In the genomic region with DNA sequence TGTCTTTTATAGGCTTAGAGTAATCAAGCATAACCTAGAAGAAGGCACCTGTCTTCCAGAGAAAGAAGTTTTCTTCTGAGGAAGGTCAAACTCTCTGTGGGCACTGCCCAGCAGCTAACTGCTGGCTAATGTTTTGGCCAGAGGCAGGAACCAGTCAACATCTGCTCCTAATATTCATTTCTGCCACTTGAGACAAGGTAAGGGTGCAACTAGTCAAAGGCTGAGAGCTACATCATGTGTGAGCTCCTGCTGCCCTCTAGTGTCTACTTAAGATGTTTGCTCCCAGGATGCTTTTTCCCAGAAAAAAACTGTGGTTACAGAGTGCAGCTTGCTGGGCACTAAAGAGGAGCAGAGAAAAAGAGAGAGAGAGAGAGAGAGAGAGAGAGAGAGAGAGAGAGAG, we compare ENCODE assay signal across 10 mouse cellular contexts. TPM values are rescaled to one million over a fixed set of nuclear protein-coding genes. Genes with fewer than 3 reads are reported as not detected.
A peak's percentile ranks its signal among the peaks of the same experiment; 100 is the strongest.
DNase-seq lines count a peak whose midpoint lies in the region; ATAC-seq and TF ChIP-seq lines count a peak whose summit lies in the region.
"Had no signal": no experiment of that assay in that cellular context is flagged by ENCODE, and none has a peak within 500 bp of the region (broad histone marks: within the 10 kb centered on the region; RNA-seq: fewer than 3 reads in every experiment).

No protein-coding gene starts in this region.

- no peaks in the 10 kb centered on the region for H3K4me1 ChIP-seq in liver, embryonic 14.5 days (replicated peaks; ENCODE audit: control insufficient read depth in 2 of 2, insufficient read depth in 2 of 2, low read length in 1 of 2)
- no peaks in the 10 kb centered on the region for H3K4me1 ChIP-seq in liver, embryonic 12.5 days
- no peaks in the 10 kb centered on the region for H3K4me1 ChIP-seq in forebrain, embryonic 13.5 days
- no peaks in the 10 kb centered on the region for H3K4me1 ChIP-seq in kidney, embryonic 14.5 days (ENCODE audit: control insufficient read depth, insufficient read depth, low read length)
- no peaks in the 10 kb centered on the region for H3K4me1 ChIP-seq in midbrain, embryonic 11.5 days (ENCODE audit: control insufficient read depth, insufficient read depth, low read length)
- H3K4me1 ChIP-seq: embryonic facial prominence, embryonic 15.5 days; megakaryocyte, embryonic 14.5 days had no signal

- peak; percentile 48 for TF ChIP-seq CTCF in liver, embryonic 14.5 days (IDR thresholded peaks at IDR 0.05; ENCODE audit: low read depth)

- H3K4me2 ChIP-seq in liver, embryonic 14.5 days (ENCODE audit: low read depth), result no peak overlapping the region
- no peak overlapping the region for H3K4me2 ChIP-seq in liver, embryonic 12.5 days
- H3K4me2 ChIP-seq in forebrain, embryonic 13.5 days, result no peak overlapping the region
- H3K4me2 ChIP-seq in kidney, embryonic 14.5 days (replicated peaks; ENCODE audit: low read depth, low read length), result no peak overlapping the region
- H3K4me2 ChIP-seq in midbrain, embryonic 11.5 days, result no peak overlapping the region
- H3K4me2 ChIP-seq: embryonic facial prominence, embryonic 15.5 days had no signal

- H3K27ac ChIP-seq in liver, embryonic 14.5 days, result no peak overlapping the region
- no peak overlapping the region for H3K27ac ChIP-seq in liver, embryonic 12.5 days
- H3K27ac ChIP-seq in forebrain, embryonic 13.5 days, result no peak overlapping the region
- H3K27ac ChIP-seq in kidney, embryonic 14.5 days (ENCODE audit: low read depth, low read length), result no peak overlapping the region
- H3K27ac ChIP-seq in midbrain, embryonic 11.5 days (ENCODE audit: low read depth, low read length), result no peak overlapping the region
- H3K27ac ChIP-seq: embryonic facial prominence, embryonic 15.5 days had no signal

- H3K36me3 ChIP-seq in liver, embryonic 14.5 days (replicated peaks; ENCODE audit: control insufficient read depth, insufficient read depth, low read depth), result no peaks in the 10 kb centered on the region
- no peaks in the 10 kb centered on the region for H3K36me3 ChIP-seq in liver, embryonic 12.5 days
- no peaks in the 10 kb centered on the region for H3K36me3 ChIP-seq in forebrain, embryonic 13.5 days (ENCODE audit: poor library complexity, severe bottlenecking)
- H3K36me3 ChIP-seq in kidney, embryonic 14.5 days (ENCODE audit: control insufficient read depth, insufficient read depth, low read length), result no peaks in the 10 kb centered on the region
- no peaks in the 10 kb centered on the region for H3K36me3 ChIP-seq in midbrain, embryonic 11.5 days (ENCODE audit: control insufficient read depth, insufficient read depth, low read length)
- H3K36me3 ChIP-seq: embryonic facial prominence, embryonic 15.5 days had no signal

- H3K9me3 ChIP-seq in liver, embryonic 14.5 days (ENCODE audit: control insufficient read depth, low read length), result no peaks in the 10 kb centered on the region
- no peaks in the 10 kb centered on the region for H3K9me3 ChIP-seq in liver, embryonic 12.5 days (replicated peaks)
- H3K9me3 ChIP-seq in forebrain, embryonic 13.5 days (replicated peaks), result no peaks in the 10 kb centered on the region
- no peaks in the 10 kb centered on the region for H3K9me3 ChIP-seq in kidney, embryonic 14.5 days (ENCODE audit: control insufficient read depth, low read length)
- H3K9me3 ChIP-seq in midbrain, embryonic 11.5 days (ENCODE audit: control insufficient read depth, low read length), result no peaks in the 10 kb centered on the region
- H3K9me3 ChIP-seq: embryonic facial prominence, embryonic 15.5 days; megakaryocyte, embryonic 14.5 days had no signal

- H3K4me3 ChIP-seq in liver, embryonic 14.5 days (ENCODE audit: insufficient read depth in 1 of 2, low read depth in 2 of 2, low read length in 2 of 2), result no peak overlapping the region
- H3K4me3 ChIP-seq in liver, embryonic 12.5 days, result no peak overlapping the region
- H3K4me3 ChIP-seq in forebrain, embryonic 13.5 days, result no peak overlapping the region
- no peak overlapping the region for H3K4me3 ChIP-seq in kidney, embryonic 14.5 days (ENCODE audit: low read length)
- no peak overlapping the region for H3K4me3 ChIP-seq in midbrain, embryonic 11.5 days (ENCODE audit: low read depth, low read length)
- H3K4me3 ChIP-seq: embryonic facial prominence, embryonic 15.5 days; megakaryocyte, embryonic 14.5 days had no signal

- ATAC-seq in liver, embryonic 14.5 days (ENCODE audit: insufficient read depth), result no peak
- ATAC-seq in liver, embryonic 12.5 days, result no peak
- peak; percentile 77 for ATAC-seq in forebrain, embryonic 13.5 days
- peak; percentile 83; the same call in 1 of the 2 replicates for ATAC-seq in kidney, embryonic 14.5 days (ENCODE audit: low FRiP score, low TSS enrichment)
- ATAC-seq in midbrain, embryonic 11.5 days (ENCODE audit: low FRiP score), result peak; percentile 71
- no peak for ATAC-seq in erythroid progenitor cell, adult 5-6 weeks (replicated peaks; ENCODE audit: low FRiP score, poor library complexity, severe bottlenecking)

- DNase-seq in liver, embryonic 14.5 days (ENCODE audit: low read depth in 3 of 3, low spot score in 3 of 3), result no peak
- DNase-seq in brain, adult 2 months (ENCODE audit: low read depth, low spot score), result peak; percentile 89
- peak; percentile 91 for DNase-seq in midbrain, embryonic 11.5 days (ENCODE audit: low spot score, missing footprints)
- DNase-seq in urinary bladder, postnatal 25 days (ENCODE audit: low spot score), result no peak

- TF ChIP-seq EP300 in liver, embryonic 14.5 days (IDR thresholded peaks at IDR 0.05; ENCODE audit: low read depth), result no peak

- H3K9ac ChIP-seq in liver, embryonic 14.5 days (replicated peaks), result no peak overlapping the region
- H3K9ac ChIP-seq in liver, embryonic 12.5 days, result no peak overlapping the region
- no peak overlapping the region for H3K9ac ChIP-seq in forebrain, embryonic 13.5 days
- no peak overlapping the region for H3K9ac ChIP-seq in kidney, embryonic 14.5 days (ENCODE audit: low read depth, low read length)
- H3K9ac ChIP-seq in midbrain, embryonic 11.5 days (ENCODE audit: low read length), result no peak overlapping the region
- H3K9ac ChIP-seq: embryonic facial prominence, embryonic 15.5 days had no signal

- H3K27me3 ChIP-seq in liver, embryonic 14.5 days (ENCODE audit: control insufficient read depth, insufficient read depth, low read length), result no peaks in the 10 kb centered on the region
- H3K27me3 ChIP-seq in liver, embryonic 12.5 days (replicated peaks), result no peaks in the 10 kb centered on the region
- no peaks in the 10 kb centered on the region for H3K27me3 ChIP-seq in forebrain, embryonic 13.5 days
- no peaks in the 10 kb centered on the region for H3K27me3 ChIP-seq in kidney, embryonic 14.5 days (ENCODE audit: control insufficient read depth, insufficient read depth, low read length)
- H3K27me3 ChIP-seq in midbrain, embryonic 11.5 days (ENCODE audit: control insufficient read depth, insufficient read depth, low read length), result no peaks in the 10 kb centered on the region
- H3K27me3 ChIP-seq: embryonic facial prominence, embryonic 15.5 days had no signal

RNA-seq across cellular contexts. Expression of a gene that starts 15.0 kb away (rescaled TPM):
- 2.9 and 3.2 TPM in 2 replicates for polyA plus RNA-seq in liver, embryonic 14.5 days (2012; rRNA removed)
- polyA plus RNA-seq in liver, embryonic 14.5 days (2014; fragmentation: Nextera tagmentation; extraction: Ambion mirVana), result 4.8 and 6.3 TPM in 2 replicates
- 12.3 and 12.5 TPM in 2 replicates for polyA plus RNA-seq in liver, embryonic 12.5 days (2016; fragmentation: Nextera tagmentation; extraction: Ambion mirVana)
- polyA plus RNA-seq in forebrain, embryonic 13.5 days (2015; fragmentation: Nextera tagmentation; extraction: Ambion mirVana), result 86.4 and 98.5 TPM in 2 replicates
- polyA plus RNA-seq in kidney, embryonic 14.5 days (2014; fragmentation: Nextera tagmentation; extraction: Ambion mirVana), result 31.0 and 56.2 TPM in 2 replicates
- 67.1 and 71.3 TPM in 2 replicates for polyA plus RNA-seq in midbrain, embryonic 11.5 days (2014; fragmentation: Nextera tagmentation; extraction: Ambion mirVana)
- total RNA-seq in erythroid progenitor cell, adult 5-6 weeks (2015; ENCODE audit: low replicate concordance), result 1.1 and 3.8 TPM in 2 replicates
- 0.77 and 1.2 TPM in 2 replicates for total RNA-seq in erythroid progenitor cell, adult 5-6 weeks (2017; ENCODE audit: low replicate concordance)

Comparison
In these comparisons a context has a peak if more than half of its experiments do, and no peak if none do; other contexts are left out.
1. ATAC-seq: peak in forebrain, embryonic 13.5 days (single experiment), kidney, embryonic 14.5 days (single experiment) and midbrain, embryonic 11.5 days (single experiment); none in liver, embryonic 14.5 days (single experiment), liver, embryonic 12.5 days (single experiment) and erythroid progenitor cell, adult 5-6 weeks (single experiment).
2. DNase-seq: peak in brain, adult 2 months (single experiment) and midbrain, embryonic 11.5 days (single experiment); none in liver, embryonic 14.5 days (0 of 3) and urinary bladder, postnatal 25 days (single experiment).